Mouse (Mus musculus) forebrain, embryonic 10.5 days (tissue): ENCODE results near the gene Vma21. TPM values are rescaled to one million over a fixed set of nuclear protein-coding genes. Genes with fewer than 3 reads are reported as not detected.
A peak's percentile ranks its signal among the peaks of the same experiment; 100 is the strongest.

Experiments used
- DNase-seq: peaks from one replicate; pipeline ENCODE4 v3.0.0-alpha.2; 2017; ENCODE audit warnings: low spot score; ENCODE audit errors: extremely low spot score
- H3K27ac ChIP-seq: fragments of 300-500 bp; sonication (generic); 2 replicates; pipeline ENCODE4 v1.5.1; 2016; ENCODE audit warnings: mild to moderate bottlenecking
- H3K27me3 ChIP-seq: fragments of 300-500 bp; sonication (generic); 2 replicates; pipeline ENCODE4 v1.6.1; 2016; ENCODE audit warnings: mild to moderate bottlenecking; ENCODE audit not compliant: poor library complexity, severe bottlenecking
- H3K36me3 ChIP-seq: fragments of 300-500 bp; sonication (generic); replicated peaks from 2 replicates; pipeline ENCODE4 v1.6.1; 2016; ENCODE audit warnings: mild to moderate bottlenecking, moderate library complexity
- H3K4me1 ChIP-seq: fragments of 300-500 bp; sonication (generic); 2 replicates; pipeline ENCODE4 v1.6.1; 2016
- H3K4me3 ChIP-seq: fragments of 300-500 bp; sonication (generic); 2 replicates; pipeline ENCODE4 v1.5.1; 2016; ENCODE audit warnings: mild to moderate bottlenecking, moderate library complexity
- H3K9me3 ChIP-seq: fragments of 300-500 bp; sonication (generic); 2 replicates; pipeline ENCODE4 v1.6.1; 2016; ENCODE audit warnings: mild to moderate bottlenecking, moderate library complexity
- WGBS: fragments of 180-500 bp; shearing (Covaris S2); methylation state at CpG from one replicate; pipeline ENCODE4 v1.1.7; 2016; 5-methylcytosine and 5-hydroxymethylcytosine counted together
- polyA plus RNA-seq: library from polyadenylated mRNA; unstranded; fragments of >200 nt; fragmentation: Nextera tagmentation; extraction: Ambion mirVana; gene quantifications from 2 replicates; pipeline ENCODE4 v1.2.1, GENCODE M21; 2016

Gene Vma21
- 44.9 and 52.9 TPM in 2 replicates for polyA plus RNA-seq

DNA sequence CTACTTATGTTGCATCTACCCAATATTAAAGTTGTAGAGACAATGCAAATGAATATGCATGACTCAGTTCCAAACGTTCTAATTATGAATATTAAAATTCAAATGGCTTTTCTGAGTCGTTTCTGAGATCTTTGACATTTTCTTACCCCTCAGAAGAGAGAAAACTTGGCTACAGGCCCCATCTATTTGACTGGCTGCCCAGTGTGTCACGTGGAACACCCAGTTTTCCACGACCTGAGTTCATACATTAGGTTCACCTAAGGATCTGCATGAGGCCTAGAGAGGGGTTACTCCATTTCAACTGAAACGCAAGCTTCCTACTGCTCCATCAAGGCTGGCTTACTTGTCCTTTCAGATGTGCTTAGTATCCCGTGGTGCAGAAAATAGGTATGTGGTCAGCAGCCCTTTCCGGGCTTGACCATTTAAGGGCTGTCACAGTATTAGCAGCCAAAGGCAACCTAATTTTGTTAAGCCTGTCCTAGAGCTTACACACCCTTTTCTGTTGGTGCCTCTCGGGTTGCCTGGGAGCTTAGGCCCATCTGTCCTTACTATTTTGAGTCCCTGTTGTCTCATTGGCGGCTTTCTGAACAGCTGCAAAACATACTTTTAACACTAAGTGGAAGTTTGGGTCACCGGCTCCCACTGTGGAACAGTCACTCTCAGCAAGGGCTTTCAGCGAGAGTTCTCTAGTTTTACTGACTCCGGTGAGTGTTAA is at the start of gene Vma21:
Gene Vma21 (plus strand): TSS at position 294 of the 715 bp plus-strand sequence.
- DNase-seq, result no peak
- 31% methylated on average over 12 of the region's 12 CpGs for WGBS

GRCm38 (mm10) chrX:71767909-71768308 is 47.8 kb upstream of the Vma21 start:
- Histone ChIP-seq H3K4me3 (no peak overlapping the region), H3K9me3 (no peaks in the 10 kb centered on the region), H3K36me3 (no peaks in the 10 kb centered on the region), H3K27ac (no peak overlapping the region), H3K27me3 (no peaks in the 10 kb centered on the region), H3K4me1 (no peaks in the 10 kb centered on the region)
- no peak for DNase-seq
- WGBS, result 86% methylated on average over 1 of the region's 1 CpGs

More for the DNA sequence above, at the start of gene Vma21:
- Histone ChIP-seq H3K4me3 (peak within 1 kb of the TSS; percentile 68), H3K4me1 (peaks cover 11% of the 10 kb centered on the region; the same call in 1 of the 2 replicates), H3K9me3 (no peaks in the 10 kb centered on the region), H3K27ac (peak within 1 kb of the TSS; percentile 90), H3K36me3 (0 out of 2 replicates have a peak, but pooled peaks cover 4% of the 10 kb centered on the region), H3K27me3 (peaks cover 4% of the 10 kb centered on the region; the same call in 1 of the 2 replicates)

- no peaks in the 10 kb centered on the region for H3K9me3 ChIP-seq
- H3K4me1 ChIP-seq, result no peaks in the 10 kb centered on the region
- DNase-seq, result no peak
- H3K27ac ChIP-seq, result no peak overlapping the region
- H3K4me3 ChIP-seq, result no peak overlapping the region
- WGBS, result 13% methylated on average over 4 of the region's 4 CpGs
- peaks cover 33% of the 10 kb centered on the region for H3K27me3 ChIP-seq
- no peaks in the 10 kb centered on the region for H3K36me3 ChIP-seq
Measured at GRCm38 (mm10) chrX:71791106-71791505, 24.6 kb upstream of the Vma21 start.

DNA sequence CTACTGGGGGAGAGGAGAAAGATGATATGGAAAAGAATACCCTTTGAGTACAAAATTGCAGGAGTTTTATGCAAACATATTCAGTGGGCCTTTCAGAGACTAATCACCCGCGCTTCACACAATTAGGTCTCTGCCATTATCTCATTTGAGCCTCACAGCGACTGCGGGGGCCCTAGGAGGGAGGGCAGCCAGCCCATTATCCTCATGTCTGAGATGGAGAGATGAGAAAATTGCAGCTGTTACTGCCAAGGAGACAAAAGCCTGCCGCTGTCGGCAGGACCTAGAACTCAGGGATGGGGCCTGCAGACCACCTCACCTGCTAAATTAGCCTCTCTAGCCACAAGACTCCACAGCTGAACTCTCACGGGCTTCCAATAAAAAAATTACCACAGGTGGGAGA is 18.0 kb upstream of the Vma21 start:
- Histone ChIP-seq H3K4me1 (peaks cover 5% of the 10 kb centered on the region; the same call in 1 of the 2 replicates), H3K36me3 (no peaks in the 10 kb centered on the region), H3K27ac (no peak overlapping the region), H3K27me3 (peaks cover 27% of the 10 kb centered on the region), H3K9me3 (no peaks in the 10 kb centered on the region), H3K4me3 (no peak overlapping the region)
- WGBS, result 44% methylated on average over 7 of the region's 7 CpGs
- DNase-seq, result no peak

GRCm38 (mm10) chrX:71798883-71799282 is 16.8 kb upstream of the Vma21 start:
- H3K9me3 ChIP-seq, result no peaks in the 10 kb centered on the region
- H3K4me3 ChIP-seq, result no peak overlapping the region
- peaks cover 19% of the 10 kb centered on the region for H3K27me3 ChIP-seq
- no peak for DNase-seq
- no peak overlapping the region for H3K27ac ChIP-seq
- H3K4me1 ChIP-seq, result peaks cover 5% of the 10 kb centered on the region; the same call in 1 of the 2 replicates
- H3K36me3 ChIP-seq, result no peaks in the 10 kb centered on the region
- 73% methylated on average over 5 of the region's 5 CpGs for WGBS

- Histone ChIP-seq H3K9me3 (no peaks in the 10 kb centered on the region), H3K36me3 (no peaks in the 10 kb centered on the region), H3K27me3 (peaks cover 4% of the 10 kb centered on the region; the same call in 1 of the 2 replicates), H3K4me1 (peaks cover 8% of the 10 kb centered on the region; the same call in 1 of the 2 replicates), H3K4me3 (no peak overlapping the region), H3K27ac (no peak overlapping the region)
- WGBS, result 44% methylated on average over 5 of the region's 5 CpGs
- no peak for DNase-seq
Measured at GRCm38 (mm10) chrX:71811966-71812835, 3.5 kb upstream of the Vma21 start.

- 24% methylated on average over 52 of the region's 52 CpGs for WGBS
- peaks cover 11% of the 10 kb centered on the region; the same call in 1 of the 2 replicates for H3K4me1 ChIP-seq
- DNase-seq, result peak; percentile 79
- peak overlapping the region; percentile 90 for H3K27ac ChIP-seq
- peak overlapping the region; percentile 68 for H3K4me3 ChIP-seq
- H3K9me3 ChIP-seq, result no peaks in the 10 kb centered on the region
- peaks cover 4% of the 10 kb centered on the region; the same call in 1 of the 2 replicates for H3K27me3 ChIP-seq
- H3K36me3 ChIP-seq, result 0 out of 2 replicates have a peak, but pooled peaks cover 4% of the 10 kb centered on the region
Measured at GRCm38 (mm10) chrX:71816401-71816857, 705 bp downstream of the Vma21 start.

DNA sequence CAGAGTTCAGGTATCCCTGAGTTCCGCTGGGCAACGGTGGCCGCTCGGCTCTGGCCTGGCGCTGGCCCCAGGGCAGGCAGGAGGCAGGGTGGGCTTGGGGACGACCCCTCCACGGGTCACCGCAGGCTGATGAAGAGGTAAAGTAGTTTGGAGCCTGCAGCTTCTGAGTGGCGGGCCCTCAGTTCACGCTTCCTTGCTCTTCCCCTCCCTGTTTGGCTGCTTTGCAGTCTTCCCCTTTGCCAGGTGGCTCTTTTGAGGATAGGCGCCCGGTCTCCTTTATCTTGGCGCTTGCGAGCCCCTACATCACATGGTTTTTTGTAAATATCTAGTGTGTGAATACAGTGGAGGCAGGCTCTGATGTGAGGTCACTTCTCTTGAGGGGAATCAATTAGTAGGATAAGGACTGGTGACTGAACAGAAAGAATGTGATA is 1.2 kb downstream of the Vma21 start:
- no peaks in the 10 kb centered on the region for H3K9me3 ChIP-seq
- H3K27ac ChIP-seq, result peak overlapping the region; percentile 90
- H3K4me1 ChIP-seq, result peaks cover 11% of the 10 kb centered on the region; the same call in 1 of the 2 replicates
- 0 out of 2 replicates have a peak, but pooled peaks cover 4% of the 10 kb centered on the region for H3K36me3 ChIP-seq
- WGBS, result 9% methylated on average over 13 of the region's 14 CpGs
- no peak for DNase-seq
- H3K4me3 ChIP-seq, result peak overlapping the region; percentile 68
- H3K27me3 ChIP-seq, result peaks cover 4% of the 10 kb centered on the region; the same call in 1 of the 2 replicates

- DNase-seq, result no peak
- H3K27me3 ChIP-seq, result no peaks in the 10 kb centered on the region
- no peaks in the 10 kb centered on the region for H3K4me1 ChIP-seq
- 66% methylated on average over 4 of the region's 4 CpGs for WGBS
- no peaks in the 10 kb centered on the region for H3K9me3 ChIP-seq
- H3K36me3 ChIP-seq, result no peaks in the 10 kb centered on the region
- no peak overlapping the region for H3K27ac ChIP-seq
- no peak overlapping the region for H3K4me3 ChIP-seq
Measured at GRCm38 (mm10) chrX:71838911-71839310, 23.2 kb downstream of the Vma21 start.

GRCm38 (mm10) chrX:71846696-71847095 is 31.0 kb downstream of the Vma21 start:
- Histone ChIP-seq H3K36me3 (no peaks in the 10 kb centered on the region), H3K4me1 (no peaks in the 10 kb centered on the region), H3K4me3 (no peak overlapping the region), H3K27me3 (no peaks in the 10 kb centered on the region), H3K27ac (no peak overlapping the region), H3K9me3 (no peaks in the 10 kb centered on the region)
- 90% methylated on average over 4 of the region's 4 CpGs for WGBS
- DNase-seq, result no peak

DNA sequence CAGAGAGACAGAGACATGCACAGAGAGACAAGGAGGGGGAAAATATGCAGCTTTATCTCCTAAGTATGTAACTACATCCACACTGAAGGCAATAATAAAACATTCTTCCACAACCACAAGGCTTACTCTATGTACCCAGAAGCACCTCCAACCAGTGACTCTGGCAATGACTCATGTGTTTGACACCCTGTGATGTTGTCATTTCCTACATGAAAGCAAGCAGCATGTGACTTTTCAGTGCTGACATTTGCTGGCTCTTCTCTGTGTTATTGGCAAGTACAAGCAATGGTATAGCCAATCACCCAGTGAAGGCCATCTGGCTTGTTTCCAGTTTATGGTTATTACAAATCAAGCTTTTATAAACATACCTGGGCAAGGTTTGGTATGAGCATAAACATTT is 38.1 kb downstream of the Vma21 start:
- H3K36me3 ChIP-seq, result no peaks in the 10 kb centered on the region
- no peaks in the 10 kb centered on the region for H3K9me3 ChIP-seq
- no peak for DNase-seq
- no peak overlapping the region for H3K4me3 ChIP-seq
- no peaks in the 10 kb centered on the region for H3K27me3 ChIP-seq
- no peaks in the 10 kb centered on the region for H3K4me1 ChIP-seq
- H3K27ac ChIP-seq, result no peak overlapping the region
